Mouse (Mus musculus) megakaryocyte, embryonic 14.5 days (primary cell): ENCODE data around the gene Cacna1e.

Source experiments
- FLI1 ChIP-seq: IDR thresholded peaks from 2 replicates; pipeline ENCODE4 v1.6.1; 2012; ENCODE audit warnings: low read length, inconsistent platforms, mixed read lengths
- GATA1 ChIP-seq: IDR thresholded peaks from 3 replicates; pipeline ENCODE4 v1.6.1; 2012; ENCODE audit warnings: mixed read lengths, low read length, inconsistent platforms, borderline replicate concordance

DNA sequence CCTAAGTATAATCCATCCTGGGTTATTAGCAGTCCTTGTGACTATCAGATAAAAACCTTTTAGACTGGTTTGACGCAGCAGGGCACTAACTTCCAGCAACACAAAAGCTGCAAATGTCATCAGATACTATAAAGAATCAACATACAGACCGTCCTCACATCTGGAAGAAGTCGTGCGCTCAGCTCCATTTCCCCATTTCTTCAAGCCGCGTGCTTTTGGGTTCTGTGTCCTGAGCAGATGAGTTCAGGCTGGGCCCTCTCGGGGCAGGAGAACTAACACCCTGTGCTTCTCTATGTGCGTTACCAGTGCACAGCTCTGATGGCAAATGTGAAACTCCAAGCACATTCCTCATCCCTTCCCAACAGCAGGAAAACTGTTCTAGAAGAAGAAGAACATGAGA lies 177.3 kb downstream of the Cacna1e start:
- TF ChIP-seq GATA1 (no peak), FLI1 (no peak)
